In the genomic region with DNA sequence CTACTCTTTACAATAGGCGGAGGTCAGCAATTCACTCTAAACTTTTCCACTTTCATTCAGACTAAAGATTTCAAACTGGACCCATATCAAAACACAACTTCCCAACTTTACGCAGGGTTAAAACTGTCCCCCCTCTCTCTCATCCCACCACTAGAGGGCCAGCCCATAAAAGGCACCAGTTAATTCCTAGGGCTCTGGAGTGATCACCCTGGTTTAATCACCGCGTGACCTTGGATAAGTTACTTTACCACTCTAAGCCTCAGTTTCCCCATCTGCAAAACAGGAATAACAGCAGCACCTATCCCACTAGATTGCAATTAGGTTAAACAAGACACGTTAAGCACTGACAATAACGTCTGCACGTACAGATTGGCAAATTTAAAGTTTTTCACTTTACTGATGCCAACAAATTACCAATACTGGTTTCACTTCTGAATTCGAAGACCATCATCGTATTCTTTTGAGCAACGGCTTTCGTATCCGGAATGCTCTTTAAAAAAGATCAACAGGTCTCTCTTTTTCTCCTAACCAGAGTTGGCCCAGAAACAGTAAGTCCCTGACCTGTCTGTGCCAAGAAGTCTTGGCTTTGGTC, we compare ENCODE assay signal across 8 mouse cellular contexts. TPM values are rescaled to one million over a fixed set of nuclear protein-coding genes. Genes with fewer than 3 reads are reported as not detected.
DNase-seq lines count a peak whose midpoint lies in the region; ATAC-seq and TF ChIP-seq lines count a peak whose summit lies in the region.

No protein-coding gene starts in this region.

- H3K27ac ChIP-seq in forebrain, postnatal 0 days (ENCODE audit: low read depth, low read length), result peak overlapping the region; percentile 88
- peak overlapping the region; percentile 93 for H3K27ac ChIP-seq in hindbrain, embryonic 16.5 days (ENCODE audit: low read depth, low read length)
- H3K27ac ChIP-seq in limb, embryonic 10.5 days, result peak overlapping the region; percentile 94
- peak overlapping the region; percentile 93 for H3K27ac ChIP-seq in midbrain, embryonic 10.5 days (replicated peaks)

- no peaks in the 10 kb centered on the region for H3K4me1 ChIP-seq in forebrain, postnatal 0 days (ENCODE audit: insufficient read depth)
- H3K4me1 ChIP-seq in hindbrain, embryonic 16.5 days (ENCODE audit: control insufficient read depth, insufficient read depth, low read depth, low read length), result peaks cover 13% of the 10 kb centered on the region
- peaks cover 22% of the 10 kb centered on the region for H3K4me1 ChIP-seq in limb, embryonic 10.5 days
- H3K4me1 ChIP-seq in midbrain, embryonic 10.5 days, result peaks cover 23% of the 10 kb centered on the region

- H3K4me3 ChIP-seq in forebrain, postnatal 0 days (ENCODE audit: low read depth, low read length), result peak overlapping the region; percentile 83
- H3K4me3 ChIP-seq in hindbrain, embryonic 16.5 days (ENCODE audit: low read length), result peak overlapping the region; percentile 91
- H3K4me3 ChIP-seq in limb, embryonic 10.5 days, result peak overlapping the region; percentile 100
- H3K4me3 ChIP-seq in midbrain, embryonic 10.5 days, result peak overlapping the region; percentile 93

- peak overlapping the region; percentile 80 for H3K4me2 ChIP-seq in forebrain, postnatal 0 days (ENCODE audit: low read depth)
- H3K4me2 ChIP-seq in hindbrain, embryonic 16.5 days (ENCODE audit: low read length), result peak overlapping the region; percentile 69

- H3K9me3 ChIP-seq in forebrain, postnatal 0 days (ENCODE audit: low read length), result no peaks in the 10 kb centered on the region
- H3K9me3 ChIP-seq in hindbrain, embryonic 16.5 days (ENCODE audit: control insufficient read depth, low read length), result no peaks in the 10 kb centered on the region
- H3K9me3 ChIP-seq in limb, embryonic 10.5 days (replicated peaks), result no peaks in the 10 kb centered on the region
- no peaks in the 10 kb centered on the region for H3K9me3 ChIP-seq in midbrain, embryonic 10.5 days (replicated peaks)

- 8% methylated on average over 12 of the region's 12 CpGs for WGBS in forebrain, postnatal 0 days
- WGBS in hindbrain, embryonic 16.5 days, result 6% methylated on average over 12 of the region's 12 CpGs
- WGBS in limb, embryonic 10.5 days, result 10% methylated on average over 12 of the region's 12 CpGs
- 11% methylated on average over 12 of the region's 12 CpGs for WGBS in midbrain, embryonic 10.5 days

- peak; percentile 81 for TF ChIP-seq CTCF in forebrain, postnatal 0 days (IDR thresholded peaks at IDR 0.05; ENCODE audit: low read depth)

- H3K36me3 ChIP-seq in forebrain, postnatal 0 days (ENCODE audit: insufficient read depth), result peaks cover 9% of the 10 kb centered on the region
- peaks cover 8% of the 10 kb centered on the region for H3K36me3 ChIP-seq in hindbrain, embryonic 16.5 days (ENCODE audit: control insufficient read depth, insufficient read depth, low read length)
- peaks cover 40% of the 10 kb centered on the region for H3K36me3 ChIP-seq in limb, embryonic 10.5 days
- H3K36me3 ChIP-seq in midbrain, embryonic 10.5 days, result peaks cover 23% of the 10 kb centered on the region

- ATAC-seq in forebrain, postnatal 0 days, result peak; percentile 53
- no peak for ATAC-seq in hindbrain, embryonic 16.5 days

- H3K27me3 ChIP-seq in forebrain, postnatal 0 days (ENCODE audit: insufficient read depth, low read length), result no peaks in the 10 kb centered on the region
- H3K27me3 ChIP-seq in hindbrain, embryonic 16.5 days (replicated peaks; ENCODE audit: control insufficient read depth, insufficient read depth, low read length), result no peaks in the 10 kb centered on the region
- no peaks in the 10 kb centered on the region for H3K27me3 ChIP-seq in limb, embryonic 10.5 days (ENCODE audit: low read depth, poor library complexity, severe bottlenecking)
- no peaks in the 10 kb centered on the region for H3K27me3 ChIP-seq in midbrain, embryonic 10.5 days (ENCODE audit: low read depth, poor library complexity, severe bottlenecking)

- DNase-seq in urinary bladder, postnatal 25 days (ENCODE audit: low spot score), result peak; percentile 42
- DNase-seq in urinary bladder, adult 2 months (ENCODE audit: low spot score), result no peak
- DNase-seq in cerebellum, adult 8-10 months, result peak; percentile 34
- peak; percentile 61 for DNase-seq in forebrain, postnatal 0 days
- DNase-seq in limb, embryonic 10.5 days (ENCODE audit: low spot score), result peak; percentile 64
- peak; percentile 46 for DNase-seq in midbrain, embryonic 10.5 days (ENCODE audit: low spot score)
- peak; percentile 14 to 53 for DNase-seq in spleen, postnatal 36 days (ENCODE audit: low spot score in 2 of 2)

- peak overlapping the region; percentile 77 for H3K9ac ChIP-seq in forebrain, postnatal 0 days
- H3K9ac ChIP-seq in hindbrain, embryonic 16.5 days (ENCODE audit: low read depth, low read length), result peak overlapping the region; percentile 96

RNA-seq across cellular contexts. Expression of a gene that starts 1.0 kb away (rescaled TPM):
- 35.8 and 37.8 TPM in 2 replicates for polyA plus RNA-seq in urinary bladder, adult 2 months (2012; rRNA removed)
- 52.8 and 60.5 TPM in 2 replicates for total RNA-seq in forebrain, postnatal 0 days (2014; rRNA removed)
- polyA plus RNA-seq in forebrain, postnatal 0 days (2015; fragmentation: Nextera tagmentation; extraction: Ambion mirVana), result 9.8 and 11.2 TPM in 2 replicates
- 18.2 and 20.3 TPM in 2 replicates for polyA plus RNA-seq in hindbrain, embryonic 16.5 days (2015; fragmentation: Nextera tagmentation; extraction: Ambion mirVana)
- polyA plus RNA-seq in limb, embryonic 10.5 days (2016; fragmentation: Nextera tagmentation; extraction: Ambion mirVana), result 14.8 TPM in 2 replicates
- 14.7 and 16.0 TPM in 2 replicates for polyA plus RNA-seq in midbrain, embryonic 10.5 days (2016; fragmentation: Nextera tagmentation; extraction: Ambion mirVana)

RNA-seq across cellular contexts. Expression of a gene that starts 25.1 kb away (rescaled TPM):
- polyA plus RNA-seq in urinary bladder, adult 2 months (2012; rRNA removed), result 16.6 and 19.9 TPM in 2 replicates
- total RNA-seq in forebrain, postnatal 0 days (2014; rRNA removed), result 17.2 and 23.0 TPM in 2 replicates
- polyA plus RNA-seq in forebrain, postnatal 0 days (2015; fragmentation: Nextera tagmentation; extraction: Ambion mirVana), result 15.3 and 16.1 TPM in 2 replicates
- 12.7 and 14.8 TPM in 2 replicates for polyA plus RNA-seq in hindbrain, embryonic 16.5 days (2015; fragmentation: Nextera tagmentation; extraction: Ambion mirVana)
- 16.0 TPM in 2 replicates for polyA plus RNA-seq in limb, embryonic 10.5 days (2016; fragmentation: Nextera tagmentation; extraction: Ambion mirVana)
- 15.1 and 17.4 TPM in 2 replicates for polyA plus RNA-seq in midbrain, embryonic 10.5 days (2016; fragmentation: Nextera tagmentation; extraction: Ambion mirVana)

RNA-seq across cellular contexts. Expression of a gene that starts 30.7 kb away (rescaled TPM):
- polyA plus RNA-seq in urinary bladder, adult 2 months (2012; rRNA removed), result 29.9 and 30.0 TPM in 2 replicates
- total RNA-seq in forebrain, postnatal 0 days (2014; rRNA removed), result 39.1 and 45.0 TPM in 2 replicates
- polyA plus RNA-seq in forebrain, postnatal 0 days (2015; fragmentation: Nextera tagmentation; extraction: Ambion mirVana), result 22.4 and 28.4 TPM in 2 replicates
- 39.7 and 46.0 TPM in 2 replicates for polyA plus RNA-seq in hindbrain, embryonic 16.5 days (2015; fragmentation: Nextera tagmentation; extraction: Ambion mirVana)
- 109 and 122 TPM in 2 replicates for polyA plus RNA-seq in limb, embryonic 10.5 days (2016; fragmentation: Nextera tagmentation; extraction: Ambion mirVana)
- polyA plus RNA-seq in midbrain, embryonic 10.5 days (2016; fragmentation: Nextera tagmentation; extraction: Ambion mirVana), result 104 and 107 TPM in 2 replicates

RNA-seq across cellular contexts. Expression of a gene that starts 47.8 kb away (rescaled TPM):
- 48.4 and 49.4 TPM in 2 replicates for polyA plus RNA-seq in urinary bladder, adult 2 months (2012; rRNA removed)
- 89.2 and 120 TPM in 2 replicates for total RNA-seq in forebrain, postnatal 0 days (2014; rRNA removed)
- polyA plus RNA-seq in forebrain, postnatal 0 days (2015; fragmentation: Nextera tagmentation; extraction: Ambion mirVana), result 144 and 146 TPM in 2 replicates
- polyA plus RNA-seq in hindbrain, embryonic 16.5 days (2015; fragmentation: Nextera tagmentation; extraction: Ambion mirVana), result 160 and 169 TPM in 2 replicates
- 34.9 and 42.3 TPM in 2 replicates for polyA plus RNA-seq in limb, embryonic 10.5 days (2016; fragmentation: Nextera tagmentation; extraction: Ambion mirVana)
- 58.6 and 74.5 TPM in 2 replicates for polyA plus RNA-seq in midbrain, embryonic 10.5 days (2016; fragmentation: Nextera tagmentation; extraction: Ambion mirVana)

RNA-seq across cellular contexts. Expression of a gene that starts 52.7 kb away (rescaled TPM):
- polyA plus RNA-seq in urinary bladder, adult 2 months (2012; rRNA removed), result 29.4 and 32.6 TPM in 2 replicates
- total RNA-seq in forebrain, postnatal 0 days (2014; rRNA removed), result 25.9 and 31.5 TPM in 2 replicates
- 21.4 and 24.7 TPM in 2 replicates for polyA plus RNA-seq in forebrain, postnatal 0 days (2015; fragmentation: Nextera tagmentation; extraction: Ambion mirVana)
- polyA plus RNA-seq in hindbrain, embryonic 16.5 days (2015; fragmentation: Nextera tagmentation; extraction: Ambion mirVana), result 27.6 and 33.4 TPM in 2 replicates
- polyA plus RNA-seq in limb, embryonic 10.5 days (2016; fragmentation: Nextera tagmentation; extraction: Ambion mirVana), result 30.2 and 34.7 TPM in 2 replicates
- polyA plus RNA-seq in midbrain, embryonic 10.5 days (2016; fragmentation: Nextera tagmentation; extraction: Ambion mirVana), result 30.6 and 32.8 TPM in 2 replicates
